Mouse (Mus musculus): ENCODE measurements around the gene Sowaha. TPM values are rescaled to one million over a fixed set of nuclear protein-coding genes. Genes with fewer than 3 reads are reported as not detected.
A peak's percentile ranks its signal among the peaks of the same experiment; 100 is the strongest.

The Sowaha gene
- polyA plus RNA-seq, 1 experiment from 2014 or later: 0.13 TPM

DNA sequence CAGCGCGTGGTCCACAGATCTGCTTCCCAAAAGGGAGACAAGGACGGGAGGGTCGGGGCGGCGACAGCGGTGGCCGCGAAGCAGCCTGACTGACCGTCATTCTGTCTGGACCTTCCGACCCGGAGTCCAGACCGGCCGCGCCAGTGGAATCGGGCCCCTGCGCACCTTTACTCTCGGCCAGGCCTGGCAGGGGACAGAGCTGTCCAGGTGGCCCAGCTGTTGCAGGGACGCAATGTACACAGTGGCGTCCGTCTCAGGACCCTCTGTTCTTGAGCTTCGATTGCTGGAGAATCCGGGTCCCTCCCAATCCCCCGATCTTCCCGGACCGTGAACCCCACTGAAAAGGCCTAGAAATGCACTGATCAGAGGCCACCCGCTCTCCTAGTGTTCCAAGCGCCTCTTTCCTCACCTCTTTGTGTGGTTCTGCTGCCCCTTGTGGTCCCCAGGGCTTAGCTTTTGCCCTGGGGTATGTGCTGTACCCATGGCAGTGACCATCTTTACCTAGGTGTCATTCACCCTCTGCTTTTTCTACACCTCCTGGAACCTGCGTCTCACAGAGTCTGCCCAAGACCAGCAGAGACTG is 22.6 kb downstream of the Sowaha start:
- Histone ChIP-seq H3K4me1 (ENCODE audit: control insufficient read depth, insufficient read depth, low read length) (no peaks in the 10 kb centered on the region), H3K9ac (replicated peaks; ENCODE audit: low read depth, low read length) (peak overlapping the region; percentile 32; the same call in 1 of the 2 replicates), H3K4me3 (ENCODE audit: low read depth, low read length) (peak overlapping the region; percentile 49), H3K36me3 (ENCODE audit: control insufficient read depth, insufficient read depth, low read length) (no peaks in the 10 kb centered on the region), H3K4me2 (replicated peaks; ENCODE audit: low read depth, low read length) (peak overlapping the region; percentile 78), H3K27ac (ENCODE audit: low read length) (no peak overlapping the region), H3K27me3 (ENCODE audit: control insufficient read depth, insufficient read depth, low read length) (peaks cover 4% of the 10 kb centered on the region; the same call in 1 of the 2 replicates), H3K9me3 (ENCODE audit: control insufficient read depth, low read depth, low read length) (no peaks in the 10 kb centered on the region)
- no peak; the same call in 1 of the 2 replicates for ATAC-seq (ENCODE audit: insufficient number of reproducible peaks, insufficient read depth, low FRiP score, low read depth)
- WGBS: 8% methylated on average over 29 of the region's 29 CpGs

DNA sequence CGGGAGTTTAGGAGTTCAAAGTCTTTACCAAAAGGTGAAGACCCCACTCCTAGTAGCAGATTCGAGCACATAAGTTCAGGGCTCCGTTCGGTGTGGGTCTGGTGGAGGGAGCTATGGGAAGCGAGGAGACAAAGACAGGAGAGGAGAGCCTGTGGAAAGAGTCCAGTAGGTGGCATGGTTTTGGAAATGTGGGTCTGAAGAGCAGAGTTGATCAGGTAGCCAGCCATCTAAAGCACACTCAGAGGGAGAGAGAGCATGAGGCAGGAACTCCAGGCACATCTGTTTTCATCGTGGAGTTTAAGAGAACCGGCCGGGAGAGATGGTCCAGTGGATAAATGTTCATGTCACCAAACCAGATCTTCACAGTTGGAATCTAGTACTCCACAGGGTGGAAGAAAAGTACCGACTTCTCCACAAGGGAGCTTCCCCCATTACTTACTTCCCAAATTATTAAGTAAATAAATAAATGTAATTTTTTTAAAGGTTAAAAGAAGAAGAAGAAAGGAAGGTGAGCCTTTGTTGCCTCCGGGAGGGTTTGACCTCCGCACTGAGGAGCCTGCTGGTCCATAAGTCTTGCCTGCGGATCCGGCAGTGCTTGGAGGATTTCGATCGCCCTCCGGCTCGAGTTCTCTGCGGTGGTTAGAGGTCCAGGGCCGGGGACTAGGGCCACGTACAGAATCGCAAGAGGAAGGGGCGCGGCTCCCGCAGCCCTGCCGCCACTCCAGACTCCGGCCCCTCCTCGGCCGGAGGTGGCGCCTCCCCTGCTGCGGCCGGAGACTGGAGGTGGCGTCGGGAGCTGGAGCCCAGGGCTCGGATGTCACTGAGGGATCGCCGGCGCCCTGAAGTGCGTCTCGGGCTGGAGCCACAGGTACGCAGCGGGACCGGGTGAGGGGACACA is 23.4 kb downstream of the Sowaha start, which contains the start of the genes Gm10447 and Shroom1:
Gm10447 (minus strand) TSS at position 637 of the 898 bp plus-strand sequence.
Shroom1 (plus strand) TSS at position 732 of the 898 bp plus-strand sequence.
- 3% methylated on average over 42 of the region's 42 CpGs for WGBS
- 0 out of 2 replicates have a peak, but pooled peaks cover under 1% of the 10 kb centered on the region for H3K27me3 ChIP-seq (ENCODE audit: control insufficient read depth, insufficient read depth, low read length)
- peak within 1 kb of the TSS; percentile 49 for H3K4me3 ChIP-seq (ENCODE audit: low read depth, low read length)
- H3K9me3 ChIP-seq (ENCODE audit: control insufficient read depth, low read depth, low read length): no peaks in the 10 kb centered on the region
- no peak within 1 kb of the TSS for H3K27ac ChIP-seq (ENCODE audit: low read length)
- H3K9ac ChIP-seq (replicated peaks; ENCODE audit: low read depth, low read length): peak within 1 kb of the TSS; percentile 32
- H3K4me1 ChIP-seq (ENCODE audit: control insufficient read depth, insufficient read depth, low read length): no peaks in the 10 kb centered on the region
- peak within 1 kb of the TSS; percentile 78 for H3K4me2 ChIP-seq (replicated peaks; ENCODE audit: low read depth, low read length)
- H3K36me3 ChIP-seq (ENCODE audit: control insufficient read depth, insufficient read depth, low read length): no peaks in the 10 kb centered on the region
- ATAC-seq (ENCODE audit: insufficient number of reproducible peaks, insufficient read depth, low FRiP score, low read depth): peak; percentile 86

DNA sequence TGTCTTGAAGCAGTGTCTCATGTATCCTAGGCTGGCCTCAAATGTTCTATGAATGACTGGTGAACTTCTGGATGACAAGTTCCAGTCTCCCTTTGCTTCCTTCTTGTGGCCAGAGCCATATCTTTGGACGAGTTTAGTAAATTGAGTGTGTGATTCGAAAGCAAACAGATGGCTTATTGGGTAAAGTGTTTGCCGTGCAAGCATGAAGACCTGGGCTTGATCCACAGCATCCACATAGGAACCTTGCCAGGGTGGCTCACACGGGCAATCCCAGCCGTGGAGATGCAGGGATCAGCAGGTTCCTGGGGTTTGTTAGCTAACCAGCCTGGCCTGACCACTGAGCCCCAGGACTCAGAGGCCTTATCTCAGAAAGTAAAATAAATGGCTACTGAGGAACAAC is 27.0 kb downstream of the Sowaha start:
- 82% methylated on average over 5 of the region's 5 CpGs for WGBS
- no peaks in the 10 kb centered on the region for H3K4me1 ChIP-seq (ENCODE audit: control insufficient read depth, insufficient read depth, low read length)

DNA sequence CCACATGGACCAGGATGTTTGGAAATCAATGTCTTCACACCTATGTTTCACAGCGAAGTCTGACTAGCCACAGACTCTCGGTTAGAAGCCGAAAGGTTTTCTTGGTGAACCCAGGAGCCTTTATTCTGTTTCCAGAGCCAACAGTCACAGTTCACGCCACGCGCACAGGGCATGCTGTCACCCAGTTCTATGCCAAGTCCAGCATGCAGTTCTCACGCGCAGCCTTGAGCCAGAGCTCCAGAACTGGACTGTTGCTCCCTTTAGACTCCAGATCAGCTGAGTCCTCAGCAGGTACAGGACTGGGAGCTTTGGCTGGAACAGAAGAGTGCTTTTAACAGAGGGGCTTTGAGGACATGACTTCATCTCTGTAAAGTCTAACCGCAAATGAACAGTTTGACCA is 27.7 kb downstream of the Sowaha start:
- H3K4me1 ChIP-seq (ENCODE audit: control insufficient read depth, insufficient read depth, low read length): no peaks in the 10 kb centered on the region
- H3K9me3 ChIP-seq (ENCODE audit: control insufficient read depth, low read depth, low read length): no peaks in the 10 kb centered on the region
- no peak overlapping the region for H3K4me3 ChIP-seq (ENCODE audit: low read depth, low read length)
- ATAC-seq (ENCODE audit: insufficient number of reproducible peaks, insufficient read depth, low FRiP score, low read depth): no peak
- H3K4me2 ChIP-seq (replicated peaks; ENCODE audit: low read depth, low read length): no peak overlapping the region
- no peak overlapping the region for H3K27ac ChIP-seq (ENCODE audit: low read length)
- WGBS: 95% methylated on average over 9 of the region's 9 CpGs
- no peaks in the 10 kb centered on the region for H3K27me3 ChIP-seq (ENCODE audit: control insufficient read depth, insufficient read depth, low read length)
- H3K9ac ChIP-seq (replicated peaks; ENCODE audit: low read depth, low read length): no peak overlapping the region
- no peaks in the 10 kb centered on the region for H3K36me3 ChIP-seq (ENCODE audit: control insufficient read depth, insufficient read depth, low read length)

More for the DNA sequence above, 27.0 kb downstream of the Sowaha start:
- Histone ChIP-seq H3K27me3 (ENCODE audit: control insufficient read depth, insufficient read depth, low read length) (no peaks in the 10 kb centered on the region), H3K27ac (ENCODE audit: low read length) (no peak overlapping the region), H3K36me3 (ENCODE audit: control insufficient read depth, insufficient read depth, low read length) (no peaks in the 10 kb centered on the region), H3K4me3 (ENCODE audit: low read depth, low read length) (no peak overlapping the region), H3K4me2 (replicated peaks; ENCODE audit: low read depth, low read length) (no peak overlapping the region), H3K9me3 (ENCODE audit: control insufficient read depth, low read depth, low read length) (no peaks in the 10 kb centered on the region), H3K9ac (replicated peaks; ENCODE audit: low read depth, low read length) (no peak overlapping the region)
- no peak for ATAC-seq (ENCODE audit: insufficient number of reproducible peaks, insufficient read depth, low FRiP score, low read depth)

DNA sequence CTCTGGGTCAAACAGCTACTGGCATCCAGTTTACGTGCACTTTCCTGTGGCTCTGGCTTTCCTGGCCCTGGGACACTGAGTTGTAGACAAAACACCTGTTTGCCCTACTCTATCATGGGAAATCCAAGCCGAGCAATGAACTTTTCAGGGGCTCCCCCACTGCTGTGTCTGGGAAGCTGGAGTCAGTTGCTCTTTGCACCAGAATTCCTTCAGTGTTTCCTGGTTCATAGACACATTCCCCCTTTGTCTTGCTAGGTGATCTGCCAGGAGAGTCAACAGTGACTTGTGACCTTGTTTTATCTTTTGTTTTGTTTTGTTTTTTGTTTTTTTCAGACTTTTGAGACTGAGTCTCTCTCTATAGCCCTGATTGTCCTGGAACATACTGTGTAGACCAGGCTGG is 28.7 kb downstream of the Sowaha start:
- no peak overlapping the region for H3K27ac ChIP-seq (ENCODE audit: low read length)
- H3K9me3 ChIP-seq (ENCODE audit: control insufficient read depth, low read depth, low read length): no peaks in the 10 kb centered on the region
- H3K4me1 ChIP-seq (ENCODE audit: control insufficient read depth, insufficient read depth, low read length): no peaks in the 10 kb centered on the region
- no peak overlapping the region for H3K4me2 ChIP-seq (replicated peaks; ENCODE audit: low read depth, low read length)
- H3K27me3 ChIP-seq (ENCODE audit: control insufficient read depth, insufficient read depth, low read length): no peaks in the 10 kb centered on the region
- H3K9ac ChIP-seq (replicated peaks; ENCODE audit: low read depth, low read length): no peak overlapping the region
- H3K36me3 ChIP-seq (ENCODE audit: control insufficient read depth, insufficient read depth, low read length): no peaks in the 10 kb centered on the region
- 44% methylated on average over 2 of the region's 2 CpGs for WGBS
- no peak overlapping the region for H3K4me3 ChIP-seq (ENCODE audit: low read depth, low read length)
- ATAC-seq (ENCODE audit: insufficient number of reproducible peaks, insufficient read depth, low FRiP score, low read depth): no peak

DNA sequence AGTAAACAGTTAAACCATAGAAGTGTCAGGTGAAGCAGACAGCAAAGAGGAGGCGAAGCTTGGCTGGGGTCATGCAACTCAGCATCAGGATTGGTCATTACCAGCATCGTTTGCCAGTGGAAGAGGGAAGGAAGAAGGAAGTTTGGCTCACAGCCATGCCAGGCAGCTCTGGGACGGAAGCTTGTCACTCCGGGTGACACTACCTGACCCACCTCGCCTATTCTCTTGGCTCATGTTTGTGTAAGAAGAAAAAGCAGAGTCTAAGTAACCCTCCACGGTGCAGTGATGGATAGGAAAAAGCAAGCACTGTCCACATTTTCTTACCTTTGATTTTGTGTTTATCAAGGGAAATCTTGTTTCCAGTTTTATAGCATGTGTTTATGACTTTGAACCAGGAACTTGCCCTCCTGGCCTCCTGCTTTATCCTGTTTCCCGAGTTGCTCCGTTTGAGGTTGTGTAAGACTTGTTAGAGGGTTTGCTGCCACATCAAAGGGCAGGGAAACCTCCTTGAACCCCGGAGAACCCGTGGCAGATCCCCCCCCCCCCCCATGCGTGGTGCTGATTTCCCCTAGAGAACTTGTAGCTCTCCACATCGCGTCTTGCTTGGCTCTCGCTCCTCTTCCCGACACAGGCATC is 29.9 kb downstream of the Sowaha start:
- H3K4me1 ChIP-seq (ENCODE audit: control insufficient read depth, insufficient read depth, low read length): no peaks in the 10 kb centered on the region
- H3K9me3 ChIP-seq (ENCODE audit: control insufficient read depth, low read depth, low read length): no peaks in the 10 kb centered on the region
- no peak overlapping the region for H3K9ac ChIP-seq (replicated peaks; ENCODE audit: low read depth, low read length)
- ATAC-seq (ENCODE audit: insufficient number of reproducible peaks, insufficient read depth, low FRiP score, low read depth): no peak
- no peak overlapping the region for H3K27ac ChIP-seq (ENCODE audit: low read length)
- no peaks in the 10 kb centered on the region for H3K27me3 ChIP-seq (ENCODE audit: control insufficient read depth, insufficient read depth, low read length)
- H3K4me2 ChIP-seq (replicated peaks; ENCODE audit: low read depth, low read length): no peak overlapping the region
- WGBS: 41% methylated on average over 15 of the region's 15 CpGs
- H3K4me3 ChIP-seq (ENCODE audit: low read depth, low read length): no peak overlapping the region
- no peaks in the 10 kb centered on the region for H3K36me3 ChIP-seq (ENCODE audit: control insufficient read depth, insufficient read depth, low read length)

DNA sequence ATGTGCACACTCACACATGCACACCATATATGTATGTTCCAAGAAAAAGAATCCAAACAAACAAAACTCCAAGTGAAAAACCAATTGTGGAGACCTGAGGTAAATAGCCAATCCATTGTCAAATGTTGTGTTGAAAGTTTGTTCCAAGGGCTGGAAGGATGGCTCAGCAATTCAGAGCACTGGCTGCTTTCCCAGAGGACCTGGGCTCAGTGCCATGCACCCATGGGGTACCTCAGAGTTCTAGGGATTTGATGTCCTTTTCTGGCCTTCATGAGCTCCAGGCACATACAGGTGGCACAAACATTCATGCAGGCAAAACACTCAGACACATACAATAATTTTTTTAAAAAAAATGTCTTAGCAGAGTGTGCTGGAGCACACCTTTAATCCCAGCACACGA is 31.5 kb downstream of the Sowaha start:
- ATAC-seq (ENCODE audit: insufficient number of reproducible peaks, insufficient read depth, low FRiP score, low read depth): no peak
- no peak overlapping the region for H3K4me3 ChIP-seq (ENCODE audit: low read depth, low read length)
- no peak overlapping the region for H3K9ac ChIP-seq (replicated peaks; ENCODE audit: low read depth, low read length)
- H3K9me3 ChIP-seq (ENCODE audit: control insufficient read depth, low read depth, low read length): no peaks in the 10 kb centered on the region
- no peak overlapping the region for H3K27ac ChIP-seq (ENCODE audit: low read length)
- H3K27me3 ChIP-seq (ENCODE audit: control insufficient read depth, insufficient read depth, low read length): no peaks in the 10 kb centered on the region
- no peak overlapping the region for H3K4me2 ChIP-seq (replicated peaks; ENCODE audit: low read depth, low read length)
- H3K36me3 ChIP-seq (ENCODE audit: control insufficient read depth, insufficient read depth, low read length): no peaks in the 10 kb centered on the region
- 77% methylated on average over 1 of the region's 1 CpGs for WGBS
- no peaks in the 10 kb centered on the region for H3K4me1 ChIP-seq (ENCODE audit: control insufficient read depth, insufficient read depth, low read length)

DNA sequence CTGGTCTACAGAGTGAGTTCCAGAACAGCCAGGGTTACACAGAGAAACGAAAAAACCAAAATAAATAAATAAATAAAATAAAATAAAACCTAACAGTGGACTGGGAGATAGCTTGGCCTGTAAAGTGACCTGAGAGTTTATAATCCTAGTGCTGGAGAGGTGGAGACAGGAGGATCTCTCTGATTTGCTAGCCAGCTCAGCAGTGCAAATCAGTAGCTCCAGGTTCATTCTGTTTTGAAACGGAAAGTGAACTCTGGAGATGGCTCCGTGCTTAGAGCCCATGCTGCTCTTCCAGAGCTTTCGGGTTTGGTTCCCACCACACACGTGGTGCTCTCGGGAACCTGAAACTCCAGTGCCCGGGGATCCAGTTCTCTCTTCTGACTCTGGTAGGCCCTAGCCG is 32.1 kb downstream of the Sowaha start:
- Histone ChIP-seq H3K4me2 (replicated peaks; ENCODE audit: low read depth, low read length) (no peak overlapping the region), H3K27ac (ENCODE audit: low read length) (no peak overlapping the region), H3K4me3 (ENCODE audit: low read depth, low read length) (no peak overlapping the region), H3K27me3 (ENCODE audit: control insufficient read depth, insufficient read depth, low read length) (no peaks in the 10 kb centered on the region), H3K4me1 (ENCODE audit: control insufficient read depth, insufficient read depth, low read length) (no peaks in the 10 kb centered on the region), H3K36me3 (ENCODE audit: control insufficient read depth, insufficient read depth, low read length) (no peaks in the 10 kb centered on the region), H3K9ac (replicated peaks; ENCODE audit: low read depth, low read length) (no peak overlapping the region), H3K9me3 (ENCODE audit: control insufficient read depth, low read depth, low read length) (no peaks in the 10 kb centered on the region)
- no peak for ATAC-seq (ENCODE audit: insufficient number of reproducible peaks, insufficient read depth, low FRiP score, low read depth)
- 86% methylated on average over 8 of the region's 8 CpGs for WGBS

All from stomach, embryonic 14.5 days (tissue).